Mouse (Mus musculus) frontal cortex, adult (tissue): ENCODE measurements around the gene Bbs9.
A peak's percentile ranks its signal among the peaks of the same experiment; 100 is the strongest.

Experiments used
- ATAC-seq: cut with Nextera tagmentation; 2 replicates; pipeline ENCODE4 v1.9.2; 2017; ENCODE audit warnings: mild to moderate bottlenecking, moderate library complexity, mixed read lengths; ENCODE audit not compliant: low TSS enrichment

Bbs9 gene

DNA sequence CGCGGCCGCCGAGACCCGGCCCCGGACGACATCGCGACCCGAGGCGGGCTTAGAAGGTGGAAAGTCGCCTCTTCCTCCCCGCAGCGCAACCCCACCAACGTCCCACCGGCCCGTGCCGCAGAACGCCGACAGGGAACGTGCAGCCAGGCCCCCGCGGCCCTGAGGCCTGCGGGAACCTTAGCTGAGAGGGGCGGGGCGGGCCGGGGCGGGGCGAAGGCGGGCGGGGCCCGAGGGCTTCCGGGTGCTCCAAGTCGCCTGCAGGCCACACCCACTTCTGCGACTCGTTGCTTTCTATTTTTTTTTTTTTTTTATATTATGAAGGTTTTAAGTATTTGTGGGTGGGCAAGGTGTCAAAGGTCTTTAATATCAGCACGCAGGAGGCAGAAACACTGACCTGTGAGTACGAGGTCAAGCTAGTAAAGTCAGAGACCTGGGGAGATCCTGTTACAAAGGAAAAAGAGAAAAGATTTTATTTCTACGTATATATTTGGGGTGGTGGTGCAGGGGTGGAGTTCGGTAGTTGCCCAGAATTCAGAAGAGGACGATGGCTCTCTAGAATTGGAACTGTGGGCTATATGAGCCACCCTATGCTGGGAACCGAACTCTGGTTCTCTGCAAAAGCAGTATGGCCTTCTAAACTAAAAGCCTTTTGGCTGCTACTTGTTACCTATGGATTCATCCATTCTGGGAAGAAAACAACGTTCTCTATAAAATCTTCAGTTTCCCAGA lies 7.2 kb upstream of the Bbs9 start:
- ATAC-seq: peak; percentile 83

DNA sequence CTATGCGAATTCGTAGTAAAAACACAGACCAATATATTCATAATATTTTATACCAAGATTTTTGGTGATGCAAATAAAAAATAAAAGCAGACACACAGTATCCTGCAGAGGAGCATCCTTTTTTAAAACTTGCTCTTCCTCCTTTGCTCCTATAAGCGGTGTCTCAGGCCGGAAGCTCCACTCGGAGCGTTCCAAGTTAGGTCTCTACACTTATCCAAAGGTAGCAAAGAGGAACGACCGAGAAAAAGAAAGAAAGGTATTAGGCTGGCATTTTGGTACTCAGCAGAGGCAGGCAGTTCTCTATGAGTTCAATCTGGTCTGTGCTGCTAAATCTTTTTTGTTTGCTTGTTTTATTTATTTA lies 6.6 kb upstream of the Bbs9 start:
- no peak for ATAC-seq

- ATAC-seq: no peak
Observed at GRCm38 (mm10) chr9:22469643-22470042, 5.9 kb upstream of the Bbs9 start, which contains the start of gene Rp9. Gene Rp9 (minus strand): TSS chr9:22469743.

- peak; percentile 33 for ATAC-seq
Observed at GRCm38 (mm10) chr9:22476265-22476664, 750 bp downstream of the Bbs9 start.

GRCm38 (mm10) chr9:22478946-22479345 lies 3.4 kb downstream of the Bbs9 start:
- ATAC-seq: no peak

DNA sequence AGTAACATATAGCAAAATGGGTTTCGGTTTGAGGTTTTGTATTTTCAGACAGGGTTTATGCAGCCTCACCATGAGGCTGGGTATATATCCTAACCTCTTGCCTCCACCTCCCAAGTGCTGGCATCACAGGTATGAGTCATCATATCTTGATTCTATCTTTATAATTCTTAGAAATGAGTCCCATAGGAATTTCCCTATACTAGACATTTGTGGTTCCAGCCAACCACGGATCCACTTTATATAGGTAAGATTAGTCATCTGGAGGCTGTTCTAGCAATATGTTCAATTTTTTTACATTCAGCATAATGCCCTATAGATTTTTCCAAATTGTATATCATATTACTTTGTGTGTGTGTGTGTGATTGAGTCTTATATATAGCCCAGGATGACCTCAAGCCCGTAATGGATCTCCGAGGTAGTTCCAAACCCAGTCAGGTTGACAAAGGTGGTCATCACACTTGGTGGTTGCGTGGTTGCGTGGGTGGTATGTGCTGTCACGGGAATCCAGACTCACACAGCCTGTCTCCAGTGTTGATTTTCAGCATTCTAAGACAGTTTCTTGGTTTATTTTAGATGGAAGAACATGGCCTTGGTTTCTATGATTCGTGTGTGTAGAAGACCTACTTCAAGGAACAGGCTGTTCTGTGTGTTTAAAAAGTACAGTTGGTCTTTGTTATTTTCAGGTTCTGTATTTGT lies 8.5 kb downstream of the Bbs9 start:
- peak; percentile 88 for ATAC-seq

GRCm38 (mm10) chr9:22484562-22485308 lies 9.2 kb downstream of the Bbs9 start:
- ATAC-seq: no peak

GRCm38 (mm10) chr9:22486211-22486610 lies 10.7 kb downstream of the Bbs9 start:
- ATAC-seq: no peak

GRCm38 (mm10) chr9:22488963-22489362 lies 13.4 kb downstream of the Bbs9 start:
- no peak for ATAC-seq

DNA sequence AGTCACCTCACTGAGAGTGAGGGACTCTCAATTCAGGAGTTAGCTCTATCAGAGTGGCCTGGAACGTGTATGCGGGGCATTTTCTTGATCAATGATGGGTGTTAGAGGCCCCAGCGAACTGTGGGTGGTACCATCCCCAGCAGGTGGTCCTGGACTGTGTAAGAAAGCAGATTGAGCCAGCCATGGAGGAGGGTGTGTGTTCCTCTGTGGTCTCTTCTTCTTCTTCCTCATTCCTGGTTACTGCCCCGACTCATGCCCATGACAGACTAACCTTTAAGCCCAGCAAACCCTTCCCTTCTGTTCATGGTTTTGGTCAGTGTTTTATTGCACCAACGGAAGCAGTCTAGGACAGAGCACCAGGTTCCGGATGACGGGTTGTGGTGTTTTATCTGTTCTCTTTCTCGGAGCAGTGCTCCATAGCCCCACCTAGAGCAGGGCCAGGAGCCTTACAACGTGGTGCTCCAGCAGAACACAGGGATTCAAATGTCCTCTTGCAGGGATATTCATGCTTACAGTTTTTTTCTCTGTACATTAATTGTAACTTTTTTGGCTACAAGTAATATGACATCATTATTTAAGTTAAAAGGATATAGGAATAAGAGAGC lies 18.8 kb downstream of the Bbs9 start:
- no peak for ATAC-seq

DNA sequence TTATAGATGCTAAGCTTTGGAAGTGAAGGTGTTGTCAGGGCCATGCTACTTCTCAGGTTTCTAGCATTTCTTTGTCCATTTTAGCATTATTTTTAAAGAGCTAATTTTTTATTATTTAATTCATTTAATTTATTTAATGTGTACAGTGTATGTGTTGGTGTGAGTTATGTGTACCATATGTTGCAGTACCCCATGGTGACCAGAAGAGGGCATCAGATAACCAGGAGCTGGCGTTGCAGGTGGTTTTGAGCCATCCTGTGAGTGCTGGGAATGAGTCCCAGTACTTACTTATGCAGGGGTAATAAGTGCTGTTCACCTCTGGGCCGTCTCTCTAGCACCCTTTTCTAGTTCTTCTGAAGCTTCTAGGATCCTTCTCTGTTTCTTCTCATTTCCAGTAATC lies 19.6 kb downstream of the Bbs9 start:
- no peak for ATAC-seq

- no peak for ATAC-seq
Observed at GRCm38 (mm10) chr9:22497021-22497767, 21.7 kb downstream of the Bbs9 start.

DNA sequence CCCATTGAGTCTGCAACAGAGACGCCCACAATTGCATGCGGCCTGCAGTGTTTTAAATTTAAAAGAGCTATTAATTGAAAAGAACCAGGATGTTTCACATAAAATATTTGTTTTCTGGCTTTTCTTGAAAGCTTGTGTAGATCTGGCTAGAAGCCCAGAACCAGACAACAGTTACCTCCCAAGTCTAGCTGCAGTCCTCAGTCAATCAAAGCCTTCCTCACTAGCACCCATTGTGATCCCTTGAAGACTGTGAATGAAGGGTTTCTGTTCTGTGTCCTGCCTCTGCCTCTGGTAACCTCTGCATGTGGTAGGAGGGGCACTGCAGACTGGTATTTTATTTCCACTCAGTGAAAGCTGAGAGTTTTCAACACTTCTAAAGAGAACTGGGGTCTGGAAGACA lies 27.5 kb downstream of the Bbs9 start:
- no peak for ATAC-seq

DNA sequence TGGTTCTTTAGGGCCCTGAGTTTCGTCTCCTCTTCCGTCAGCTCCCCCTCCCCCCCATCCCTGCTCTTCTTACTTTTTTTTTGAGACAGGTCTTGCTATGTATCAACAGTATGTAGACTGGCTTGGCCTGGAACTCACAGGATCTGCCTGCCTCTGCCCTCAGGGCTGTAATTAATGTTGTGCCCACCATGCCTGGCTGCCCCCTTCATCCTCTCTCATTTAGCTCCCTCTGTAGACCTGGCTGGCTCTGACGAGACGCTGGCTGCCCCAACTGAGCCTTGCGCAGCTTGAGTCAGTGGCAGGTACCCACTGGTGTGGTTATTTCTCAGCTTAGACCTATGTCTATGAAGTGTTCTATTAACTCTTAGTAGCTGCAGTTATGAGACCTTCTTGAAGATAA lies 28.1 kb downstream of the Bbs9 start:
- ATAC-seq: no peak

- ATAC-seq: no peak
Observed at GRCm38 (mm10) chr9:22505574-22505973, 30.1 kb downstream of the Bbs9 start.

- no peak for ATAC-seq
Observed at GRCm38 (mm10) chr9:22515076-22515475, 39.6 kb downstream of the Bbs9 start.

- peak; percentile 88 for ATAC-seq
Observed at GRCm38 (mm10) chr9:22518394-22519041, 43.0 kb downstream of the Bbs9 start.

DNA sequence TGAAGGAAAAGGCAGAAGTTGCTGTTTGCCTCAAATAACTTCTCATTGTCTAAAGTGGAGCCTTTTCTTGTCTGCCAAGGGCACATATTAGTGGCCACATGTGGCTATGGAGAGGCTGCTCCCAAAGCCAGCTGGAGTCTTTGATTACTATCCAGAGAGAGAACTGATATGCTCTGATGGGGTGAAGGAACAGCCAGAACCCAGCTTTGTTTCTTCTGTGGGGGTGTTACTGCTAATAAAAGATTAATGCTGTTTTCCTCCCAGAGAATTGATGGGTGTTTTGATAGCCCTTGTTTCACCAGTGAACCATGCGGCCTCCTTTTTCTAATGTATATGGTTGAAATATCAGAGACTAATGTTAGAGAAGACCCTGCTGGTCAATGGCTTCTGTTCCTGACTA lies 47.9 kb downstream of the Bbs9 start:
- no peak for ATAC-seq

- ATAC-seq: no peak
Observed at GRCm38 (mm10) chr9:22530734-22531489, 55.4 kb downstream of the Bbs9 start.

GRCm38 (mm10) chr9:22532112-22532511 lies 56.6 kb downstream of the Bbs9 start:
- ATAC-seq: no peak
